Mouse (Mus musculus) olfactory bulb, adult 2 months (tissue): ENCODE measurements around the gene Gria2.

Experiments used
- CTCF ChIP-seq: fragments of 200-500 bp; IDR thresholded peaks from 2 replicates; pipeline ENCODE4 v1.5.1; 2012; ENCODE audit warnings: low read depth, mild to moderate bottlenecking, low read length, moderate library complexity; ENCODE audit not compliant: insufficient read depth
- POLR2A ChIP-seq: fragments of 200-500 bp; IDR thresholded peaks from 2 replicates; pipeline ENCODE4 v1.6.1; 2012; ENCODE audit warnings: mild to moderate bottlenecking, low read depth, low read length, moderate library complexity; ENCODE audit not compliant: insufficient read depth

DNA sequence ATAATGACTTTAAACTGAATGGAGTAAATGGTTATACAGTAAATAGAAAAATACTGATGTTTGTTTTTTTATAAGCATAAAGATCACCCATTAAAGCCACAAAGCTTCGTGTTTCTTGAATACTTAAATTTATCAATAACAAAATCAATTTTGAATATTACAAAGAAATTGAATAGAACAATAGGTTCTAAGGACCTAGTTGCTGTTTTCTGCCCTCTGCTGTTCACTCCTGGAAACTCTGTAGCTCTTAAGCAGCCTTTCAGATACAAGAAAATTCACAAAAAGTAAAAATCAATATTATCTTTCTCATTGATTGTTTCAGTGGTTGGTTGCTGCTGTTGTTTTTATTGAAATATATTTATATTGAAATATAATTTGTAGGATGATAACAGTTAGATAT, 2.7 kb upstream of the Gria2 start:
- TF ChIP-seq CTCF (no peak), POLR2A (no peak)
